In genomic region chr9:111311843-111312441, GRCm38 (mm10) we compare ENCODE assay signal across 9 mouse cellular contexts. TPM values are rescaled to one million over a fixed set of nuclear protein-coding genes. Genes with fewer than 3 reads are reported as not detected.
DNase-seq lines count a peak whose midpoint lies in the region; ATAC-seq and TF ChIP-seq lines count a peak whose summit lies in the region.
"Had no signal": no experiment of that assay in that cellular context is flagged by ENCODE, and none has a peak within 500 bp of the region (broad histone marks: within the 10 kb centered on the region; RNA-seq: fewer than 3 reads in every experiment).

No protein-coding gene starts in this region.

- no peak for TF ChIP-seq CTCF in forebrain, postnatal 0 days (IDR thresholded peaks at IDR 0.05; ENCODE audit: low read depth)

- peak overlapping the region; percentile 31; the same call in 1 of the 2 replicates for H3K9ac ChIP-seq in kidney, embryonic 15.5 days
- H3K9ac ChIP-seq in forebrain, postnatal 0 days = peak overlapping the region; percentile 66
- peak overlapping the region; percentile 40 for H3K9ac ChIP-seq in midbrain, embryonic 11.5 days (ENCODE audit: low read length)

- H3K27me3 ChIP-seq in kidney, embryonic 15.5 days = peaks cover 61% of the 10 kb centered on the region
- peaks cover 24% of the 10 kb centered on the region for H3K27me3 ChIP-seq in forebrain, postnatal 0 days (ENCODE audit: insufficient read depth, low read length)
- H3K27me3 ChIP-seq in midbrain, embryonic 11.5 days (ENCODE audit: control insufficient read depth, insufficient read depth, low read length) = peaks cover 42% of the 10 kb centered on the region

- peak overlapping the region; percentile 55 for H3K4me3 ChIP-seq in kidney, embryonic 15.5 days (replicated peaks)
- peak overlapping the region; percentile 33 for H3K4me3 ChIP-seq in brown adipose tissue, adult 24 weeks (ENCODE audit: insufficient read depth, low read depth, low read length)
- peak overlapping the region; percentile 61 for H3K4me3 ChIP-seq in forebrain, postnatal 0 days (ENCODE audit: low read depth, low read length)
- peak overlapping the region; percentile 51 for H3K4me3 ChIP-seq in midbrain, embryonic 11.5 days (ENCODE audit: low read depth, low read length)

- peak; percentile 47 for ATAC-seq in kidney, embryonic 15.5 days (replicated peaks; ENCODE audit: low FRiP score)
- peak; percentile 32 for ATAC-seq in forebrain, postnatal 0 days
- peak; percentile 58 for ATAC-seq in midbrain, embryonic 11.5 days (ENCODE audit: low FRiP score)

- H3K9me3 ChIP-seq in kidney, embryonic 15.5 days (replicated peaks) = 0 out of 2 replicates have a peak, but pooled peaks cover 9% of the 10 kb centered on the region
- no peaks in the 10 kb centered on the region; the same call in 1 of the 2 replicates for H3K9me3 ChIP-seq in forebrain, postnatal 0 days (ENCODE audit: low read length)
- no peaks in the 10 kb centered on the region; the same call in 1 of the 2 replicates for H3K9me3 ChIP-seq in midbrain, embryonic 11.5 days (ENCODE audit: control insufficient read depth, low read length)

- no peak for DNase-seq in kidney, adult 18-20 months
- DNase-seq in forebrain, postnatal 0 days = peak; percentile 48
- DNase-seq in midbrain, embryonic 11.5 days (ENCODE audit: low spot score, missing footprints) = peak; percentile 91
- no peak for DNase-seq in spleen, postnatal 4 days (ENCODE audit: low spot score in 2 of 2)
- no peak for DNase-seq in embryo, embryonic 10 days (ENCODE audit: low spot score)
- no peak for DNase-seq in kidney, adult 11 months

- H3K4me1 ChIP-seq in kidney, embryonic 15.5 days = peaks cover 17% of the 10 kb centered on the region
- peaks cover 2% of the 10 kb centered on the region; the same call in 1 of the 2 replicates for H3K4me1 ChIP-seq in brown adipose tissue, adult 24 weeks (ENCODE audit: control insufficient read depth, insufficient read depth, insufficient read length, low read length)
- no peaks in the 10 kb centered on the region for H3K4me1 ChIP-seq in forebrain, postnatal 0 days (ENCODE audit: insufficient read depth)
- peaks cover 12% of the 10 kb centered on the region for H3K4me1 ChIP-seq in midbrain, embryonic 11.5 days (ENCODE audit: control insufficient read depth, insufficient read depth, low read length)

- no peak overlapping the region for H3K27ac ChIP-seq in kidney, embryonic 15.5 days
- no peak overlapping the region for H3K27ac ChIP-seq in brown adipose tissue, adult 24 weeks (replicated peaks; ENCODE audit: low read depth, low read length)
- H3K27ac ChIP-seq in forebrain, postnatal 0 days (ENCODE audit: low read depth, low read length) = peak overlapping the region; percentile 76
- no peak overlapping the region for H3K27ac ChIP-seq in midbrain, embryonic 11.5 days (ENCODE audit: low read depth, low read length)
- H3K27ac ChIP-seq: macrophage had no signal

- 1% methylated on average over 52 of the region's 98 CpGs for WGBS in kidney, embryonic 15.5 days
- 2% methylated on average over 82 of the region's 98 CpGs for WGBS in forebrain, postnatal 0 days
- 2% methylated on average over 78 of the region's 98 CpGs for WGBS in midbrain, embryonic 11.5 days

- peak overlapping the region; percentile 91 for H3K4me2 ChIP-seq in kidney, embryonic 15.5 days
- peak overlapping the region; percentile 78 for H3K4me2 ChIP-seq in forebrain, postnatal 0 days (ENCODE audit: low read depth)
- peak overlapping the region; percentile 85 for H3K4me2 ChIP-seq in midbrain, embryonic 11.5 days

- no peaks in the 10 kb centered on the region for H3K36me3 ChIP-seq in kidney, embryonic 15.5 days
- H3K36me3 ChIP-seq in forebrain, postnatal 0 days (ENCODE audit: insufficient read depth) = no peaks in the 10 kb centered on the region
- no peaks in the 10 kb centered on the region for H3K36me3 ChIP-seq in midbrain, embryonic 11.5 days (ENCODE audit: control insufficient read depth, insufficient read depth, low read length)

RNA-seq across cellular contexts. Expression of gene Trank1, which starts 0.4 kb away (rescaled TPM):
- 0.44 and 0.75 TPM in 2 replicates for polyA plus RNA-seq in kidney, embryonic 15.5 days (2015; fragmentation: Nextera tagmentation; extraction: Ambion mirVana)
- polyA plus RNA-seq in brown adipose tissue, adult 24 weeks (2012; ENCODE audit: insufficient read depth, insufficient read length, missing spikeins) = not detected in 2 replicates
- total RNA-seq in forebrain, postnatal 0 days (2014; rRNA removed) = 61.7 and 92.5 TPM in 2 replicates
- 7.5 and 10.9 TPM in 2 replicates for polyA plus RNA-seq in forebrain, postnatal 0 days (2015; fragmentation: Nextera tagmentation; extraction: Ambion mirVana)
- 0.26 and 0.37 TPM in 2 replicates for polyA plus RNA-seq in midbrain, embryonic 11.5 days (2014; fragmentation: Nextera tagmentation; extraction: Ambion mirVana)
- polyA plus RNA-seq: macrophage had no signal

RNA-seq across cellular contexts. Expression of gene Epm2aip1, which starts 40.2 kb away (rescaled TPM):
- polyA plus RNA-seq in kidney, embryonic 15.5 days (2015; fragmentation: Nextera tagmentation; extraction: Ambion mirVana) = 25.9 and 27.0 TPM in 2 replicates
- polyA plus RNA-seq in brown adipose tissue, adult 24 weeks (2012; ENCODE audit: insufficient read depth, insufficient read length, missing spikeins) = 9.2 and 10.7 TPM in 2 replicates
- 75.9 and 101 TPM in 2 replicates for total RNA-seq in forebrain, postnatal 0 days (2014; rRNA removed)
- polyA plus RNA-seq in forebrain, postnatal 0 days (2015; fragmentation: Nextera tagmentation; extraction: Ambion mirVana) = 28.2 and 37.0 TPM in 2 replicates
- 42.3 and 50.4 TPM in 2 replicates for polyA plus RNA-seq in midbrain, embryonic 11.5 days (2014; fragmentation: Nextera tagmentation; extraction: Ambion mirVana)

RNA-seq across cellular contexts. Expression of gene Mlh1, which starts 40.4 kb away (rescaled TPM):
- 38.8 and 40.2 TPM in 2 replicates for polyA plus RNA-seq in kidney, embryonic 15.5 days (2015; fragmentation: Nextera tagmentation; extraction: Ambion mirVana)
- 10.0 and 10.5 TPM in 2 replicates for polyA plus RNA-seq in brown adipose tissue, adult 24 weeks (2012; ENCODE audit: insufficient read depth, insufficient read length, missing spikeins)
- total RNA-seq in forebrain, postnatal 0 days (2014; rRNA removed) = 23.0 and 23.6 TPM in 2 replicates
- polyA plus RNA-seq in forebrain, postnatal 0 days (2015; fragmentation: Nextera tagmentation; extraction: Ambion mirVana) = 17.3 and 18.4 TPM in 2 replicates
- polyA plus RNA-seq in midbrain, embryonic 11.5 days (2014; fragmentation: Nextera tagmentation; extraction: Ambion mirVana) = 53.3 and 55.4 TPM in 2 replicates

Comparison
In these comparisons a context has a peak if more than half of its experiments do, and no peak if none do; other contexts are left out.
1. DNase-seq: peak in forebrain, postnatal 0 days (single experiment) and midbrain, embryonic 11.5 days (single experiment); none in kidney, adult 18-20 months (single experiment), spleen, postnatal 4 days (0 of 2), embryo, embryonic 10 days (single experiment) and kidney, adult 11 months (single experiment).
2. Peak in every context shown above with its lines, with median percentiles within 50 percentile points of each other: ATAC-seq, H3K4me2 ChIP-seq, H3K4me3 ChIP-seq and H3K9ac ChIP-seq.